Comparison of ENCODE assay signal across 8 mouse cellular contexts in the genomic region with DNA sequence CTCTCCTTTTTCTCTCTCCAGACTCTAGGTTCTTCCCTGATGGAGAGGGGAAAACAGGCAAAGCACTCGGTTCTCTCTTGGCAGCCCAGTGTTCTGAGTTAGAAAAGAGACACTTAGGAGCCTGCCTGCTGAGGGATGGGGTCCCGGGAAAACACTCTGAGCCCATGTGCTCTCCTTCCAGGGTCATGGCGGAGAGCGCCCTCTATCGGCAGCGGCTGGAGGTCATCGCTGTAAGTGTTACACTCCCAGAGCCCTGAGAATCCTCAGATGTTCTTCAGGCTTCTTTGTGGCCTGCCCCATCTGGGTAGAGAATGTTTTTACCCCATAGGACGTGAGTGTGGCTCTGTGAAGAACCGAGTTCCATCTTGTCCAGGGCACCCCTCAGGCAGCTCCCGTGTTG. TPM values are rescaled to one million over a fixed set of nuclear protein-coding genes. Genes with fewer than 3 reads are reported as not detected.
DNase-seq lines count a peak whose midpoint lies in the region; ATAC-seq and TF ChIP-seq lines count a peak whose summit lies in the region.

No protein-coding gene starts in this region.

- TF ChIP-seq POLR2A in olfactory bulb, adult 2 months (IDR thresholded peaks at IDR 0.05; ENCODE audit: insufficient read depth, low read depth, low read length), result no peak

- no peak overlapping the region for H3K27ac ChIP-seq in lung, embryonic 14.5 days (ENCODE audit: low read depth)
- peak overlapping the region; percentile 86; the same call in 1 of the 2 replicates for H3K27ac ChIP-seq in kidney, embryonic 15.5 days
- no peak overlapping the region for H3K27ac ChIP-seq in olfactory bulb, adult 2 months (ENCODE audit: insufficient read depth, low read depth, low read length)

- peak; percentile 72 to 76 for DNase-seq in cerebellum, postnatal 10 days
- DNase-seq in lung, embryonic 14.5 days, result peak; percentile 76
- no peak for DNase-seq in lung, postnatal 25 days (ENCODE audit: low spot score)
- DNase-seq in c-Kit-positive CD71-negative TER-119-negative erythroid progenitor cells, embryonic 14.5 days (ENCODE audit: low read depth), result peak; percentile 54

- no peak overlapping the region for H3K4me3 ChIP-seq in lung, embryonic 14.5 days (ENCODE audit: low read depth, low read length)
- no peak overlapping the region for H3K4me3 ChIP-seq in kidney, embryonic 15.5 days (replicated peaks)
- no peak overlapping the region for H3K4me3 ChIP-seq in olfactory bulb, adult 2 months (ENCODE audit: insufficient read depth, low read depth, low read length)

- no peak for ATAC-seq in cerebellum, adult (ENCODE audit: insufficient number of reproducible peaks, low FRiP score, low TSS enrichment)
- no peak for ATAC-seq in lung, embryonic 14.5 days (ENCODE audit: insufficient read depth)
- no peak for ATAC-seq in kidney, embryonic 15.5 days (replicated peaks; ENCODE audit: low FRiP score)
- ATAC-seq in inflammation-experienced regulatory T-cells, adult 6 months, result no peak

- no peaks in the 10 kb centered on the region for H3K36me3 ChIP-seq in lung, embryonic 14.5 days (ENCODE audit: insufficient read depth)
- peaks cover 4% of the 10 kb centered on the region; the same call in 1 of the 2 replicates for H3K36me3 ChIP-seq in kidney, embryonic 15.5 days

- WGBS in lung, embryonic 14.5 days, result 14% methylated on average over 10 of the region's 10 CpGs
- WGBS in kidney, embryonic 15.5 days, result 14% methylated on average over 10 of the region's 10 CpGs
- 23% methylated on average over 10 of the region's 10 CpGs for WGBS in olfactory bulb, adult 2 months

- peaks cover 15% of the 10 kb centered on the region for H3K4me1 ChIP-seq in lung, embryonic 14.5 days (ENCODE audit: insufficient read depth)
- H3K4me1 ChIP-seq in kidney, embryonic 15.5 days, result peaks cover 69% of the 10 kb centered on the region
- peaks cover 10% of the 10 kb centered on the region for H3K4me1 ChIP-seq in olfactory bulb, adult 2 months (ENCODE audit: control insufficient read depth, insufficient read depth, low read length)

- H3K9me3 ChIP-seq in lung, embryonic 14.5 days (ENCODE audit: low read depth, low read length), result no peaks in the 10 kb centered on the region
- no peaks in the 10 kb centered on the region for H3K9me3 ChIP-seq in kidney, embryonic 15.5 days (replicated peaks)

- TF ChIP-seq CTCF in lung, embryonic 14.5 days (IDR thresholded peaks at IDR 0.05; ENCODE audit: low read depth), result peak; percentile 77
- TF ChIP-seq CTCF in olfactory bulb, adult 2 months (IDR thresholded peaks at IDR 0.05; ENCODE audit: insufficient read depth, low read depth, low read length), result peak; percentile 54; the same call in 1 of the 2 replicates

- no peak overlapping the region for H3K9ac ChIP-seq in lung, embryonic 14.5 days
- no peak overlapping the region for H3K9ac ChIP-seq in kidney, embryonic 15.5 days

- H3K27me3 ChIP-seq in lung, embryonic 14.5 days (ENCODE audit: insufficient read depth, low read length), result peaks cover 20% of the 10 kb centered on the region; the same call in 1 of the 2 replicates
- peaks cover 24% of the 10 kb centered on the region for H3K27me3 ChIP-seq in kidney, embryonic 15.5 days

- no peak overlapping the region for H3K4me2 ChIP-seq in lung, embryonic 14.5 days
- H3K4me2 ChIP-seq in kidney, embryonic 15.5 days, result peak overlapping the region; percentile 59; the same call in 1 of the 2 replicates

RNA-seq across cellular contexts. Expression of a gene that starts 2.9 kb away (rescaled TPM):
- 2.5 and 2.9 TPM in 2 replicates for polyA plus RNA-seq in lung, embryonic 14.5 days (2014; fragmentation: Nextera tagmentation; extraction: Ambion mirVana)
- 14.8 and 15.1 TPM in 2 replicates for polyA plus RNA-seq in kidney, embryonic 15.5 days (2015; fragmentation: Nextera tagmentation; extraction: Ambion mirVana)
- not detected in 2 replicates for polyA plus RNA-seq in olfactory bulb, adult 2 months (2012; ENCODE audit: insufficient read depth, insufficient read length, low replicate concordance, missing spikeins)
- polyA plus RNA-seq in inflammation-experienced regulatory T-cells, adult 6 months (2017; shearing (Covaris generic)), result 1 to 10 TPM; 1.6 to 3.7 (median 2.8) TPM

RNA-seq across cellular contexts. Expression of a gene that starts 12.2 kb away (rescaled TPM):
- 0.83 and 1.2 TPM in 2 replicates for polyA plus RNA-seq in lung, embryonic 14.5 days (2014; fragmentation: Nextera tagmentation; extraction: Ambion mirVana)
- polyA plus RNA-seq in kidney, embryonic 15.5 days (2015; fragmentation: Nextera tagmentation; extraction: Ambion mirVana), result 7.4 and 9.1 TPM in 2 replicates
- not detected in 2 replicates for polyA plus RNA-seq in olfactory bulb, adult 2 months (2012; ENCODE audit: insufficient read depth, insufficient read length, low replicate concordance, missing spikeins)
- 1 to 10 TPM in 2 of 3 experiments, not detected in 1; 1.2 to 2.5 TPM for polyA plus RNA-seq in inflammation-experienced regulatory T-cells, adult 6 months (2017; shearing (Covaris generic))

RNA-seq across cellular contexts. Expression of a gene that starts 18.2 kb away (rescaled TPM):
- 1.1 TPM in 2 replicates for polyA plus RNA-seq in lung, embryonic 14.5 days (2014; fragmentation: Nextera tagmentation; extraction: Ambion mirVana)
- polyA plus RNA-seq in kidney, embryonic 15.5 days (2015; fragmentation: Nextera tagmentation; extraction: Ambion mirVana), result 2.3 and 3.2 TPM in 2 replicates
- not detected in 2 replicates for polyA plus RNA-seq in olfactory bulb, adult 2 months (2012; ENCODE audit: insufficient read depth, insufficient read length, low replicate concordance, missing spikeins)
- 100 to 1,000 TPM; 188 to 350 (median 272) TPM for polyA plus RNA-seq in inflammation-experienced regulatory T-cells, adult 6 months (2017; shearing (Covaris generic))

RNA-seq across cellular contexts. Expression of a gene that starts 20.6 kb away (rescaled TPM):
- polyA plus RNA-seq in lung, embryonic 14.5 days (2014; fragmentation: Nextera tagmentation; extraction: Ambion mirVana), result not detected in 2 replicates
- polyA plus RNA-seq in kidney, embryonic 15.5 days (2015; fragmentation: Nextera tagmentation; extraction: Ambion mirVana), result not detected in 2 replicates
- not detected in 2 replicates for polyA plus RNA-seq in olfactory bulb, adult 2 months (2012; ENCODE audit: insufficient read depth, insufficient read length, low replicate concordance, missing spikeins)
- 10 to 100 TPM; 21.2 to 34.2 (median 31.9) TPM for polyA plus RNA-seq in inflammation-experienced regulatory T-cells, adult 6 months (2017; shearing (Covaris generic))

RNA-seq across cellular contexts. Expression of a gene that starts 22.9 kb away (rescaled TPM):
- 1.4 and 1.5 TPM in 2 replicates for polyA plus RNA-seq in lung, embryonic 14.5 days (2014; fragmentation: Nextera tagmentation; extraction: Ambion mirVana)
- polyA plus RNA-seq in kidney, embryonic 15.5 days (2015; fragmentation: Nextera tagmentation; extraction: Ambion mirVana), result 1.2 and 1.3 TPM in 2 replicates
- polyA plus RNA-seq in olfactory bulb, adult 2 months (2012; ENCODE audit: insufficient read depth, insufficient read length, low replicate concordance, missing spikeins), result not detected in 2 replicates
- under 1 TPM in 2 of 3 experiments, not detected in 1; 0.51 to 0.70 TPM for polyA plus RNA-seq in inflammation-experienced regulatory T-cells, adult 6 months (2017; shearing (Covaris generic))

Comparison
In these comparisons a context has a peak if more than half of its experiments do, and no peak if none do; other contexts are left out.
1. RNA of a gene that starts 18.2 kb away (polyA plus RNA-seq): 188 to 350 TPM in inflammation-experienced regulatory T-cells, adult 6 months; 2.3 to 3.2 TPM in kidney, embryonic 15.5 days, 1.1 TPM in lung, embryonic 14.5 days and not detected in olfactory bulb, adult 2 months; every median in the first group is over 10 times any median in the second.